Mouse (Mus musculus) thymus, adult 2 months (tissue): ENCODE data around the gene Mphosph9. TPM values are rescaled to one million over a fixed set of nuclear protein-coding genes. Genes with fewer than 3 reads are reported as not detected.

ENCODE experiments used
- DNase-seq: peaks from one replicate; pipeline ENCODE4 v3.0.0; 2021
- H3K27ac ChIP-seq: fragments of 200-500 bp; 2 replicates; pipeline ENCODE4 v1.5.1; 2012; ENCODE audit warnings: low read length, control low read depth; ENCODE audit not compliant: control insufficient read depth, insufficient read depth
- H3K27me3 ChIP-seq: fragments of 200-500 bp; 2 replicates; pipeline ENCODE4 v1.6.1; 2012; ENCODE audit warnings: mild to moderate bottlenecking, low read length, moderate library complexity, mixed read lengths; ENCODE audit not compliant: control insufficient read depth, insufficient read depth
- H3K36me3 ChIP-seq: fragments of 200-500 bp; 2 replicates; pipeline ENCODE4 v1.6.1; 2012; ENCODE audit warnings: mild to moderate bottlenecking, low read length, moderate library complexity; ENCODE audit not compliant: control insufficient read depth, insufficient read depth
- H3K4me1 ChIP-seq: fragments of 200-500 bp; replicated peaks from 2 replicates; pipeline ENCODE4 v1.6.1; 2012; ENCODE audit warnings: low read length; ENCODE audit not compliant: control insufficient read depth, insufficient read depth
- H3K4me3 ChIP-seq: fragments of 200-500 bp; 2 replicates; pipeline ENCODE4 v1.5.1; 2012; ENCODE audit warnings: mild to moderate bottlenecking, low read length, control low read depth, moderate library complexity; ENCODE audit not compliant: control insufficient read depth, insufficient read depth
- CTCF ChIP-seq: fragments of 200-500 bp; IDR thresholded peaks from 2 replicates; pipeline ENCODE4 v1.5.1; 2012; ENCODE audit warnings: mild to moderate bottlenecking, control low read depth, low read length, moderate library complexity, borderline replicate concordance; ENCODE audit not compliant: control insufficient read depth, poor library complexity, insufficient read depth; ENCODE audit errors: extremely low read depth
- POLR2A ChIP-seq: fragments of 200-500 bp; IDR thresholded peaks from 2 replicates; pipeline ENCODE4 v1.6.1; 2012; ENCODE audit warnings: mild to moderate bottlenecking, low read length, control low read depth, moderate library complexity; ENCODE audit not compliant: control insufficient read depth, poor library complexity, insufficient read depth; ENCODE audit errors: extremely low read depth
- WGBS: fragments of 180-500 bp; shearing (Covaris S2); methylation state at CpG from one replicate; pipeline ENCODE4 v1.1.7; 2018; 5-methylcytosine and 5-hydroxymethylcytosine counted together
- polyA plus RNA-seq: library from polyadenylated mRNA; depleted of rRNA; stranded (reverse); fragments of >200 nt; gene quantifications from 2 replicates; pipeline ENCODE4 v1.2.3, GENCODE M21; 2012

The Mphosph9 gene
- polyA plus RNA-seq, 1 experiment, result 16.2 TPM

- DNase-seq, result no peak
- H3K4me3 ChIP-seq, result no peak overlapping the region
- no peaks in the 10 kb centered on the region for H3K27me3 ChIP-seq
- WGBS, result 97% methylated on average over 2 of the region's 2 CpGs
- TF ChIP-seq POLR2A (no peak), CTCF (no peak)
- peaks cover 64% of the 10 kb centered on the region for H3K4me1 ChIP-seq
- no peaks in the 10 kb centered on the region for H3K36me3 ChIP-seq
- H3K27ac ChIP-seq, result no peak overlapping the region
Observed at GRCm38 (mm10) chr5:124211669-124212068, 116.1 kb downstream of the Mphosph9 start.

- peaks cover 59% of the 10 kb centered on the region for H3K4me1 ChIP-seq
- WGBS, result 95% methylated on average over 8 of the region's 8 CpGs
- DNase-seq, result no peak
- TF ChIP-seq POLR2A (no peak), CTCF (no peak)
- H3K27ac ChIP-seq, result no peak overlapping the region
- H3K36me3 ChIP-seq, result no peaks in the 10 kb centered on the region
- no peaks in the 10 kb centered on the region for H3K27me3 ChIP-seq
- H3K4me3 ChIP-seq, result no peak overlapping the region
Observed at GRCm38 (mm10) chr5:124211234-124211633, 116.5 kb downstream of the Mphosph9 start.

GRCm38 (mm10) chr5:124210281-124211016, 117.3 kb downstream of the Mphosph9 start:
- DNase-seq, result no peak
- no peak overlapping the region for H3K4me3 ChIP-seq
- peaks cover 52% of the 10 kb centered on the region for H3K4me1 ChIP-seq
- no peaks in the 10 kb centered on the region for H3K36me3 ChIP-seq
- no peak for TF ChIP-seq CTCF
- TF ChIP-seq POLR2A, result no peak
- no peak overlapping the region for H3K27ac ChIP-seq
- WGBS, result 94% methylated on average over 18 of the region's 18 CpGs
- H3K27me3 ChIP-seq, result no peaks in the 10 kb centered on the region

GRCm38 (mm10) chr5:124209850-124210249, 117.9 kb downstream of the Mphosph9 start:
- TF ChIP-seq CTCF, result no peak
- TF ChIP-seq POLR2A, result no peak
- no peak for DNase-seq
- 91% methylated on average over 6 of the region's 6 CpGs for WGBS
- H3K36me3 ChIP-seq, result no peaks in the 10 kb centered on the region
- H3K4me3 ChIP-seq, result no peak overlapping the region
- H3K27ac ChIP-seq, result no peak overlapping the region
- H3K27me3 ChIP-seq, result no peaks in the 10 kb centered on the region
- H3K4me1 ChIP-seq, result peaks cover 46% of the 10 kb centered on the region

GRCm38 (mm10) chr5:124208030-124208429, 119.7 kb downstream of the Mphosph9 start:
- 92% methylated on average over 8 of the region's 8 CpGs for WGBS
- Histone ChIP-seq H3K4me1 (peaks cover 33% of the 10 kb centered on the region), H3K27ac (no peak overlapping the region), H3K4me3 (no peak overlapping the region), H3K36me3 (no peaks in the 10 kb centered on the region), H3K27me3 (no peaks in the 10 kb centered on the region)
- TF ChIP-seq CTCF (no peak), POLR2A (no peak)
- DNase-seq, result no peak

GRCm38 (mm10) chr5:124206481-124207038, 121.2 kb downstream of the Mphosph9 start:
- DNase-seq, result no peak
- H3K4me3 ChIP-seq, result no peak overlapping the region
- TF ChIP-seq POLR2A (no peak), CTCF (no peak)
- H3K27me3 ChIP-seq, result no peaks in the 10 kb centered on the region
- H3K27ac ChIP-seq, result no peak overlapping the region
- WGBS, result 91% methylated on average over 13 of the region's 13 CpGs
- H3K36me3 ChIP-seq, result no peaks in the 10 kb centered on the region
- peaks cover 25% of the 10 kb centered on the region for H3K4me1 ChIP-seq

- DNase-seq, result no peak
- H3K4me1 ChIP-seq, result peaks cover 20% of the 10 kb centered on the region
- 95% methylated on average over 5 of the region's 5 CpGs for WGBS
- H3K27ac ChIP-seq, result no peak overlapping the region
- no peaks in the 10 kb centered on the region for H3K36me3 ChIP-seq
- TF ChIP-seq CTCF (no peak), POLR2A (no peak)
- H3K4me3 ChIP-seq, result no peak overlapping the region
- H3K27me3 ChIP-seq, result no peaks in the 10 kb centered on the region
Observed at GRCm38 (mm10) chr5:124205809-124206380, 121.9 kb downstream of the Mphosph9 start.
